Mouse (Mus musculus): ENCODE data around the gene Slc44a4. TPM values are rescaled to one million over a fixed set of nuclear protein-coding genes. Genes with fewer than 3 reads are reported as not detected.
"Not testable (repeated sequence)": the region's sequence is repeated elsewhere in the genome, so short reads cannot be mapped to it uniquely, and the experiment has no call there.

Slc44a4 gene
- polyA plus RNA-seq, 1 experiment: not detected

GRCm38 (mm10) chr17:34959130-34959778, 45.0 kb downstream of the Slc44a4 start, which contains the start of gene Hspa1b:
Hspa1b (minus strand) TSS chr17:34959238.
- Histone ChIP-seq H3K27ac (ENCODE audit: insufficient read depth, low read depth, low read length) (peak within 1 kb of the TSS; percentile 85), H3K4me3 (ENCODE audit: insufficient read depth, low read length) (peak within 1 kb of the TSS; percentile 73), H3K4me1 (ENCODE audit: control insufficient read depth, insufficient read depth, low read length) (peaks cover 12% of the 10 kb centered on the region)
- TF ChIP-seq POLR2A (IDR thresholded peaks at IDR 0.05; ENCODE audit: borderline replicate concordance, low read depth, low read length): 0 out of 2 replicates have a peak, but pooled peaks have one; percentile 35

DNA sequence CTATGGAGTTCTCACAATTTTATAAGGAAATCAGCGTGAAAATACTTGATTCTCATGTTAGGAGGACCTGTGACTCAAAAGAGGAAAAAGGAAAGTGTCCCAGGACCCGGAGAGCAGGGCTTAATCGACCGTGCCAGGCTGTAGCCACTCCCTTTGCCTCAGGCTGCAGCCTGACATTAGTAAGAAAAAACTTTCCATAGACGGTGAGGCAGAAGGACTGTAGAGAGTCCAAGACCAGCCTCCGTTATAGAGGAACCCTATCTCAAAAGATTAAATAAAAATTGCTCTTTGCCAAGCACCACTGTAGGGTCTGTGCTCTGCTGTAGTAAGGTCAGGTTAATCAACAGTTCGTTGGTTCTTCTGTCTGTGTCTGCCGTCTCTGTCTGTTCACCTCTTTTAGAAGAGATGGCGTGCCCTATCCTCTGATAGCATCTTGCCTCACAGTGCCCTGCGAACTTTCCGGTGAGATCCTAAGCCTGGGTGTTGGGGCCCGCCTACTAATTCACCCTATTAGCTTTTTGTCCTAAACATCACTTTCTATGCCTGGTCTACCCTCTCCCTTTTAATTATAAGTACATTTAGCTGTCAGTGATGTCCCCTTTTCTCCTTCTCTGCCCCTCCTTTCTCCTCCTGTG, 45.7 kb downstream of the Slc44a4 start:
- H3K4me3 ChIP-seq (ENCODE audit: insufficient read depth, low read length): peak overlapping the region; percentile 73

DNA sequence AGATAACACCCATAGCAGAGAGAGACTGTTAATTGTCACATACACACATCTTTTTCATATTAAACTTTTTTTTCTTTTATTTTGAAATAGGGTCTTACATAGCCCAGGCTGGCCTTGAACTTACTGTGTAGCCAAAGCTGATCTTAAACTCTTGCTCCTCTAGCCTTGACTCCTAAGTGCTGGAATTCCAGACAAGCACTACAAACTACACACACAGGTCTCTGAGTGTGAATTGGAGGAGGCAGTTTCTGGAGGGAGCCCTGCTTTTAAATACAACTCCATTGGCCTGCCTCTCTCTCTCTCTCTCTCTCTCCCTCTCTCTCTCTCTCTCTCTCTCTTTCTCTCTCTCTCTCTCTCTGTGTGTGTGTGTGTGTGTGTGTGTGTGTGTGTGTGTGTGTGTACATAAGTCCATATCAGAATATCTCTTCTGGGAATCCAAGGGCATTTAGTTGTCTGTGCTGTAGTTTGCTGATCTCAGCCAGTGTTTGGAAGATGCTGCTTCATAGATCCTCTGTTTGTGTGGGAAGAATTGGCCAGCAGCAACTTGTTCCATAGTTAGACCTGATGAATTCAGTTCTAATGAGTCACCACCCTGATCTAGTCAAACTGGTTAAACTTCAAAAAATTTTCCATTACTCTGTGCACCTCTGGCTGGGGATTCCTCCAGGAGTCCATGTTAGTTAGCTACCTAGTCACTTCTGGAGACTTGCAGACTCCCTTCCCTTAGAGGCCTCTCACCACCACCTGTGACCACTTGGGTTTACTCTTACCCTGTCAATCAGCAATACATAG, 46.6 kb downstream of the Slc44a4 start:
- no peak for TF ChIP-seq CTCF (IDR thresholded peaks at IDR 0.05; ENCODE audit: low read depth, low read length)
- no peak for TF ChIP-seq POLR2A (IDR thresholded peaks at IDR 0.05; ENCODE audit: borderline replicate concordance, low read depth, low read length)
- Histone ChIP-seq H3K4me1 (ENCODE audit: control insufficient read depth, insufficient read depth, low read length) (peaks cover 19% of the 10 kb centered on the region), H3K27ac (ENCODE audit: insufficient read depth, low read depth, low read length) (no peak overlapping the region)

More for the DNA sequence above, 45.7 kb downstream of the Slc44a4 start:
- peak overlapping the region; percentile 85 for H3K27ac ChIP-seq (ENCODE audit: insufficient read depth, low read depth, low read length)
- TF ChIP-seq CTCF (IDR thresholded peaks at IDR 0.05; ENCODE audit: low read depth, low read length) (no peak), POLR2A (IDR thresholded peaks at IDR 0.05; ENCODE audit: borderline replicate concordance, low read depth, low read length) (no peak)
- H3K4me1 ChIP-seq (ENCODE audit: control insufficient read depth, insufficient read depth, low read length): peaks cover 12% of the 10 kb centered on the region

DNA sequence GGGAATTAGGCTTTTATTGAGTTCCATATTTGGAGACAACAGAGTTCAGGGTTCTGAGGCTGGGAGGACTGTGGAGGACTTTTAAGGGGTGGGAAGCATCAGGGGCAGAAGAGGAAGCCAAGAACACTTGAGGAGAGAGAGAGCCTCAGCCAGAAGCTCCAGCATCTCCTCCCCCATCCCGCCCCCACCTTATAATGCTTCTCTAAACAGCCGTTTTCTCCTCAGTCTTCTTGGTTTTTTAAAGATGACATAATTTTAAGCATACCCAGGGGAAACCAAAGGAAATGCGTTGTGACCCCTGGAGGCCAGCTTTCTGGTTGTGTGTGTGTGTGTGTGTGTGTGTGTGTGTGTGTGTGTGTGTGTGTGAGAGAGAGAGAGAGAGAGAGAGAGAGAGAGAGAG, 47.9 kb downstream of the Slc44a4 start:
- H3K4me1 ChIP-seq (ENCODE audit: control insufficient read depth, insufficient read depth, low read length): peaks cover 19% of the 10 kb centered on the region
- no peak overlapping the region for H3K4me3 ChIP-seq (ENCODE audit: insufficient read depth, low read length)
- TF ChIP-seq CTCF (IDR thresholded peaks at IDR 0.05; ENCODE audit: low read depth, low read length) (no peak), POLR2A (IDR thresholded peaks at IDR 0.05; ENCODE audit: borderline replicate concordance, low read depth, low read length) (no peak)
- H3K27ac ChIP-seq (ENCODE audit: insufficient read depth, low read depth, low read length): no peak overlapping the region

More for the DNA sequence above, 46.6 kb downstream of the Slc44a4 start:
- H3K4me3 ChIP-seq (ENCODE audit: insufficient read depth, low read length): no peak overlapping the region

- peaks cover 19% of the 10 kb centered on the region for H3K4me1 ChIP-seq (ENCODE audit: control insufficient read depth, insufficient read depth, low read length)
- TF ChIP-seq POLR2A (IDR thresholded peaks at IDR 0.05; ENCODE audit: borderline replicate concordance, low read depth, low read length) (no peak), CTCF (IDR thresholded peaks at IDR 0.05; ENCODE audit: low read depth, low read length) (no peak)
- H3K27ac ChIP-seq (ENCODE audit: insufficient read depth, low read depth, low read length): no peak overlapping the region
- no peak overlapping the region for H3K4me3 ChIP-seq (ENCODE audit: insufficient read depth, low read length)
Measured at GRCm38 (mm10) chr17:34962841-34963240, 48.6 kb downstream of the Slc44a4 start.

DNA sequence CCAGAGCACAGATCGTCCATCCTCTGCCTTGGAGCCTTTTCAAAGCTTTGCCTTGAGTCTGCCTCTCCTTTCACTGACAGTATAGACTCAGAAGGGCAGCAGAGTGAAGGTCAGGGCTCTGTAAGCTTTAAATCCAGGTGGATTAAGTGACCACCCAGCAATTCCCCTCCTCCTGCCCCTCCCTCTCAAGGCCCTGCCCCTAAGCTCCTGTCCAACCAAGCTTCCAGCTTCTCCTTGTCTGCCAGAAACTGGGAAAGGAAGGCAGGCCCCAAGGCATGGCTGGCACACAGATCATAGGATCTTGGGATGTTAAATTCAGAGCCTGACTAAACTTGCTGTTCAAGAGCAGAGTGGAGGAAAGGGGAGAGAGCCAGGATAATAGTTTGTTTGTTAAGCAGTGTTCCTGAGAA, 50.4 kb downstream of the Slc44a4 start:
- TF ChIP-seq CTCF (IDR thresholded peaks at IDR 0.05; ENCODE audit: low read depth, low read length) (no peak), POLR2A (IDR thresholded peaks at IDR 0.05; ENCODE audit: borderline replicate concordance, low read depth, low read length) (no peak)
- H3K27ac ChIP-seq (ENCODE audit: insufficient read depth, low read depth, low read length): no peak overlapping the region
- no peak overlapping the region for H3K4me3 ChIP-seq (ENCODE audit: insufficient read depth, low read length)
- H3K4me1 ChIP-seq (ENCODE audit: control insufficient read depth, insufficient read depth, low read length): peaks cover 19% of the 10 kb centered on the region

GRCm38 (mm10) chr17:34965627-34966026, 51.4 kb downstream of the Slc44a4 start:
- no peak overlapping the region for H3K27ac ChIP-seq (ENCODE audit: insufficient read depth, low read depth, low read length)
- TF ChIP-seq CTCF (IDR thresholded peaks at IDR 0.05; ENCODE audit: low read depth, low read length) (no peak), POLR2A (IDR thresholded peaks at IDR 0.05; ENCODE audit: borderline replicate concordance, low read depth, low read length) (no peak)
- H3K4me3 ChIP-seq (ENCODE audit: insufficient read depth, low read length): no peak overlapping the region
- peaks cover 14% of the 10 kb centered on the region for H3K4me1 ChIP-seq (ENCODE audit: control insufficient read depth, insufficient read depth, low read length)

GRCm38 (mm10) chr17:34969822-34970221, 55.6 kb downstream of the Slc44a4 start, which contains the start of gene Gm20481:
Gm20481 (plus strand) TSS chr17:34969912.
- not testable (repeated sequence) for H3K4me3 ChIP-seq (ENCODE audit: insufficient read depth, low read length); H3K27ac ChIP-seq (ENCODE audit: insufficient read depth, low read depth, low read length)
- peaks cover 17% of the 10 kb centered on the region for H3K4me1 ChIP-seq (ENCODE audit: control insufficient read depth, insufficient read depth, low read length)

DNA sequence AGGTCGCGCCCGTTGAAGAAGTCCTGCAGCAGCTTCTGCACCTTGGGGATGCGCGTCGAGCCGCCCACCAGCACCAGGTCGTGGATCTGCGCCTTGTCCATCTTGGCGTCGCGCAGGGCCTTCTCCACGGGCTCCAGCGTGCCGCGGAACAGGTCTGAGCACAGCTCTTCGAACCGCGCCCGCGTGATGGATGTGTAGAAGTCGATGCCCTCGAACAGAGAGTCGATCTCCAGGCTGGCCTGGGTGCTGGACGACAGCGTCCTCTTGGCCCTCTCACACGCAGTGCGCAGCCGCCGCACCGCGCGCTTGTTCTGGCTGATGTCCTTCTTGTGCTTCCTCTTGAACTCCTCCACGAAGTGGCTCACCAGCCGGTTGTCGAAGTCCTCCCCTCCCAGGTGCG, 56.6 kb downstream of the Slc44a4 start:
- H3K4me3 ChIP-seq (ENCODE audit: insufficient read depth, low read length); H3K27ac ChIP-seq (ENCODE audit: insufficient read depth, low read depth, low read length): not testable (repeated sequence)
- peaks cover 15% of the 10 kb centered on the region for H3K4me1 ChIP-seq (ENCODE audit: control insufficient read depth, insufficient read depth, low read length)

- H3K27ac ChIP-seq (ENCODE audit: insufficient read depth, low read depth, low read length): not testable (repeated sequence)
- H3K4me3 ChIP-seq (ENCODE audit: insufficient read depth, low read length): peak overlapping the region; percentile 54
- H3K4me1 ChIP-seq (ENCODE audit: control insufficient read depth, insufficient read depth, low read length): peaks cover 14% of the 10 kb centered on the region
Measured at GRCm38 (mm10) chr17:34971694-34972068, 57.4 kb downstream of the Slc44a4 start.

GRCm38 (mm10) chr17:34972069-34972749, 57.9 kb downstream of the Slc44a4 start, which contains the start of the genes Hspa1a and Hspa1l:
Hspa1a (minus strand) TSS chr17:34972156.
Hspa1l (plus strand) TSS chr17:34972703.
- H3K4me3 ChIP-seq (ENCODE audit: insufficient read depth, low read length): peak within 1 kb of the TSS; percentile 54
- H3K4me1 ChIP-seq (ENCODE audit: control insufficient read depth, insufficient read depth, low read length): peaks cover 14% of the 10 kb centered on the region
- H3K27ac ChIP-seq (ENCODE audit: insufficient read depth, low read depth, low read length): peak within 1 kb of the TSS; percentile 55
